Mouse (Mus musculus) lung, embryonic 14.5 days (tissue): Measurements from ENCODE around the gene Pf4. TPM values are rescaled to one million over a fixed set of nuclear protein-coding genes. Genes with fewer than 3 reads are reported as not detected.

Source experiments
- ATAC-seq: fragments of 200-750 bp; cut with Nextera tagmentation; 2 replicates; pipeline ENCODE4 v1.8.0; 2017; ENCODE audit warnings: mild to moderate bottlenecking, moderate TSS enrichment, moderate library complexity; ENCODE audit not compliant: insufficient read depth
- DNase-seq: peaks from one replicate; pipeline ENCODE4 v3.0.0-alpha.2; 2015
- H3K27ac ChIP-seq: fragments of 300-500 bp; sonication (generic); 2 replicates; pipeline ENCODE4 v1.5.1; 2014; ENCODE audit warnings: low read depth, mild to moderate bottlenecking, moderate library complexity
- H3K27me3 ChIP-seq: fragments of 300-500 bp; sonication (generic); 2 replicates; pipeline ENCODE4 v1.6.1; 2014; ENCODE audit warnings: low read length, control low read depth; ENCODE audit not compliant: insufficient read depth
- H3K36me3 ChIP-seq: fragments of 300-500 bp; sonication (generic); 2 replicates; pipeline ENCODE4 v1.6.1; 2014; ENCODE audit warnings: control low read depth; ENCODE audit not compliant: insufficient read depth
- H3K4me1 ChIP-seq: fragments of 300-500 bp; sonication (generic); 2 replicates; pipeline ENCODE4 v1.6.1; 2014; ENCODE audit warnings: antibody characterized with exemption, control low read depth; ENCODE audit not compliant: insufficient read depth
- H3K4me2 ChIP-seq: fragments of 300-500 bp; sonication (generic); 2 replicates; pipeline ENCODE4 v1.6.1; 2014; ENCODE audit warnings: mild to moderate bottlenecking
- H3K4me3 ChIP-seq: fragments of 300-500 bp; sonication (generic); 2 replicates; pipeline ENCODE4 v1.5.1; 2014; ENCODE audit warnings: low read depth, low read length
- H3K9ac ChIP-seq: fragments of 300-500 bp; sonication (generic); 2 replicates; pipeline ENCODE4 v1.6.1; 2014
- H3K9me3 ChIP-seq: fragments of 300-500 bp; sonication (generic); 2 replicates; pipeline ENCODE4 v1.6.1; 2016; ENCODE audit warnings: low read depth, low read length, control low read depth
- CTCF ChIP-seq: IDR thresholded peaks from 2 replicates; pipeline ENCODE4 v1.5.1; 2016; ENCODE audit warnings: antibody characterized with exemption, low read depth
- WGBS: fragments of 180-500 bp; shearing (Covaris S2); extraction: QIAGEN DNeasy Blood & Tissue Kit; methylation state at CpG from one replicate; pipeline ENCODE4 v1.1.7; 2014; 5-methylcytosine and 5-hydroxymethylcytosine counted together
- microRNA-seq: library from miRNA; unstranded; fragments of <30 nt; microRNA quantifications from one replicate; pipeline ENCODE4, GENCODE M21; 2016; ENCODE audit warnings: borderline number of aligned reads
- polyA plus RNA-seq: library from polyadenylated mRNA; unstranded; fragments of >200 nt; fragmentation: Nextera tagmentation; extraction: Ambion mirVana; gene quantifications from 2 replicates; pipeline ENCODE4 v1.2.1, GENCODE M21; 2014

The Pf4 gene
- polyA plus RNA-seq, 1 experiment from 2014 or later: 60.3 TPM

DNA sequence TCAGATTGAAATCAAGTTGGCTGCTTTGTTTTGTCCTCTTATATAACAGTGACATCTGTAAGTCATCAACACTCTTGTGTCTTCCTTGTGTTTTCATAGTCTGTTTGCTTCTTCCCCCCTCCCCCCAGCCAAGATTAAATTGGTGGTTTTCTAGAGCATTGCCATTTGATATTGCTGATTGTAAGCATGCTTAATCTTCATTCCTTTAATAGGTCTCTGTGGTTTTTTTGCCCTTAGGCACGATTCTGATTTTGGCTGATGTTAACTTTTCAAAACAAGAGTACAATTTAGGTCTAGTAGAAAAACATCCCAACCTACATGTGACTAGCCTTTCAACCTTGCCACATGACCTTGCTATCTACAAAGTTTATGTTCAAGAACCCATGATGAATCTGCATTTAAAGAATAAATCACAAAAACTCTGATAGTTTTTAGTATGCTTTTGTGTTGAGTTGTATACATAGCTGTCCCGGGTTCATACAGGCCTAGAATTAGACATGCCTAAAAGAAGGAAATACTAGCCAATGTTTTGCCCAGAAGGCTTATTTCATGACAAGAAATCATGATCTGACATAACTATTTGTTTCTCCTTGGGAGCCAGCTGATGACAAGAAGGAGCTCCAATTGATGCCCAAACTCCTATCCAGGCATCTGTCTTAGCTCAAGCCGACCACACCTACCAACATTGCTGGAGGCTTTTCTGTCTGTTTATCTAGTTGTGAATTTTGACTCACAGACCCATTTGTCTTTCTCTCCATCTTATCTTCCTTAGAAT lies 35.1 kb downstream of the Pf4 start:
- TF ChIP-seq CTCF: no peak
- 70% methylated on average over 3 of the region's 3 CpGs for WGBS
- Histone ChIP-seq H3K27ac (no peak overlapping the region), H3K4me1 (no peaks in the 10 kb centered on the region), H3K9me3 (no peaks in the 10 kb centered on the region), H3K9ac (no peak overlapping the region), H3K36me3 (no peaks in the 10 kb centered on the region), H3K4me3 (no peak overlapping the region), H3K27me3 (no peaks in the 10 kb centered on the region), H3K4me2 (no peak overlapping the region)
- no peak for ATAC-seq
- no peak for DNase-seq

DNA sequence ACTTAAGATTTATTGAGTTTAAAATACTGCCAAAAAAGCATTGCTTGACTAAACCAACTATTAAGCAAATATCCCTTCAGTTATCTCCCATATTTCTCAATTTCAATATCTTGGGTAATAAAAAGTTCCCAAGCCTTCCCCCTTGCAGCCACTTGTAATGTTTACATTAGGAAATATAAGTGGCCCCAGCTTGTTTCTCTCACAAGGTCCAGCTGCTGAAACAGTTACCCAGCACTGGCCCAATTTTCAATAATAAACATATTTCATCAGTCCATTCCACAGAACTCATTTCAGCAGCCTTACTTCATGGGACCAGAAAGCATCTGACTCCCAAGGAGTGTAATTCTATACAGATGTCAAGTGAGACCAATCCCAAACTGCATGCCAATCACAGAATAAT lies 47.5 kb downstream of the Pf4 start:
- no peaks in the 10 kb centered on the region for H3K9me3 ChIP-seq

More for the DNA sequence above, 47.5 kb downstream of the Pf4 start:
- no peak for TF ChIP-seq CTCF
- Histone ChIP-seq H3K4me3 (no peak overlapping the region), H3K27me3 (no peaks in the 10 kb centered on the region), H3K4me1 (no peaks in the 10 kb centered on the region), H3K4me2 (no peak overlapping the region), H3K36me3 (no peaks in the 10 kb centered on the region), H3K9ac (no peak overlapping the region), H3K27ac (no peak overlapping the region)
- DNase-seq (peak; percentile 65), ATAC-seq (peak; percentile 75; the same call in 1 of the 2 replicates)

Small RNAs within 50 kb of the gene (microRNA-seq; reads per million reads assigned to microRNA genes)
- gene Gm24322: not detected

Other genes with a start within 250 kb of the Pf4 start
- 0.14 and 0.30 TPM in 2 replicates for gene 5830473C10Rik, start 211.3 kb upstream of the Pf4 start, polyA plus RNA-seq
- 2.5 and 2.9 TPM in 2 replicates for gene Rassf6, start 131.8 kb upstream of the Pf4 start, polyA plus RNA-seq
- gene Cxcl5, start 13.1 kb upstream of the Pf4 start, polyA plus RNA-seq: 0.19 TPM in 1 of 2 replicates, not detected in the other
- gene Ppbp, start 3.9 kb upstream of the Pf4 start, polyA plus RNA-seq: 8.4 and 9.2 TPM in 2 replicates
- 0.18 TPM in 1 of 2 replicates, not detected in the other for gene Cxcl3, start 13.7 kb downstream of the Pf4 start, polyA plus RNA-seq
- gene Cxcl15, start 22.1 kb downstream of the Pf4 start, polyA plus RNA-seq: 11.4 and 11.7 TPM in 2 replicates
- 0.72 and 1.3 TPM in 2 replicates for gene Cxcl1, start 118.8 kb downstream of the Pf4 start, polyA plus RNA-seq
- not detected in 2 replicates for gene Cxcl2, start 131.4 kb downstream of the Pf4 start, polyA plus RNA-seq
- 49.9 and 51.2 TPM in 2 replicates for gene Mthfd2l, start 158.7 kb downstream of the Pf4 start, polyA plus RNA-seq